Mouse (Mus musculus): ENCODE measurements around the gene Cbx5. TPM values are rescaled to one million over a fixed set of nuclear protein-coding genes. Genes with fewer than 3 reads are reported as not detected.

The Cbx5 gene
- polyA plus RNA-seq, 1 experiment = 226 TPM

GRCm38 (mm10) chr15:103237295-103237694, 2.3 kb downstream of the Cbx5 start:
- TF ChIP-seq CTCF (IDR thresholded peaks at IDR 0.05; ENCODE audit: control insufficient read depth, insufficient read depth, low read length) (no peak), POLR2A (IDR thresholded peaks at IDR 0.05; ENCODE audit: borderline replicate concordance, control insufficient read depth, low read depth, low read length) (no peak)
- no peaks in the 10 kb centered on the region for H3K4me1 ChIP-seq (ENCODE audit: control insufficient read depth, insufficient read depth, low read length)
- no peak overlapping the region for H3K27ac ChIP-seq (ENCODE audit: control insufficient read depth, insufficient read depth, low read depth, low read length, poor library complexity)
- H3K4me3 ChIP-seq (replicated peaks; ENCODE audit: control insufficient read depth, low read depth, low read length) = no peak overlapping the region
- WGBS = 69% methylated on average over 7 of the region's 7 CpGs

GRCm38 (mm10) chr15:103233119-103233518, 6.5 kb downstream of the Cbx5 start:
- 73% methylated on average over 2 of the region's 2 CpGs for WGBS
- TF ChIP-seq POLR2A (IDR thresholded peaks at IDR 0.05; ENCODE audit: borderline replicate concordance, control insufficient read depth, low read depth, low read length) (no peak), CTCF (IDR thresholded peaks at IDR 0.05; ENCODE audit: control insufficient read depth, insufficient read depth, low read length) (no peak)
- Histone ChIP-seq H3K4me1 (ENCODE audit: control insufficient read depth, insufficient read depth, low read length) (no peaks in the 10 kb centered on the region), H3K27ac (ENCODE audit: control insufficient read depth, insufficient read depth, low read depth, low read length, poor library complexity) (no peak overlapping the region), H3K4me3 (replicated peaks; ENCODE audit: control insufficient read depth, low read depth, low read length) (no peak overlapping the region)

GRCm38 (mm10) chr15:103228904-103229303, 10.7 kb downstream of the Cbx5 start:
- TF ChIP-seq POLR2A (IDR thresholded peaks at IDR 0.05; ENCODE audit: borderline replicate concordance, control insufficient read depth, low read depth, low read length) (no peak), CTCF (IDR thresholded peaks at IDR 0.05; ENCODE audit: control insufficient read depth, insufficient read depth, low read length) (no peak)
- Histone ChIP-seq H3K27ac (ENCODE audit: control insufficient read depth, insufficient read depth, low read depth, low read length, poor library complexity) (no peak overlapping the region), H3K4me3 (replicated peaks; ENCODE audit: control insufficient read depth, low read depth, low read length) (no peak overlapping the region), H3K4me1 (ENCODE audit: control insufficient read depth, insufficient read depth, low read length) (no peaks in the 10 kb centered on the region)
- WGBS = 74% methylated on average over 2 of the region's 2 CpGs

GRCm38 (mm10) chr15:103227572-103227971, 12.0 kb downstream of the Cbx5 start:
- H3K27ac ChIP-seq (ENCODE audit: control insufficient read depth, insufficient read depth, low read depth, low read length, poor library complexity) = no peak overlapping the region

GRCm38 (mm10) chr15:103227022-103227421, 12.6 kb downstream of the Cbx5 start:
- TF ChIP-seq CTCF (IDR thresholded peaks at IDR 0.05; ENCODE audit: control insufficient read depth, insufficient read depth, low read length) (no peak), POLR2A (IDR thresholded peaks at IDR 0.05; ENCODE audit: borderline replicate concordance, control insufficient read depth, low read depth, low read length) (no peak)
- Histone ChIP-seq H3K4me1 (ENCODE audit: control insufficient read depth, insufficient read depth, low read length) (no peaks in the 10 kb centered on the region), H3K4me3 (replicated peaks; ENCODE audit: control insufficient read depth, low read depth, low read length) (no peak overlapping the region), H3K27ac (ENCODE audit: control insufficient read depth, insufficient read depth, low read depth, low read length, poor library complexity) (no peak overlapping the region)
- WGBS = 92% methylated on average over 3 of the region's 3 CpGs

More at GRCm38 (mm10) chr15:103227572-103227971, 12.0 kb downstream of the Cbx5 start:
- TF ChIP-seq POLR2A (IDR thresholded peaks at IDR 0.05; ENCODE audit: borderline replicate concordance, control insufficient read depth, low read depth, low read length) (no peak), CTCF (IDR thresholded peaks at IDR 0.05; ENCODE audit: control insufficient read depth, insufficient read depth, low read length) (no peak)
- WGBS = 72% methylated on average over 2 of the region's 2 CpGs
- Histone ChIP-seq H3K4me1 (ENCODE audit: control insufficient read depth, insufficient read depth, low read length) (no peaks in the 10 kb centered on the region), H3K4me3 (replicated peaks; ENCODE audit: control insufficient read depth, low read depth, low read length) (no peak overlapping the region)

- Histone ChIP-seq H3K4me1 (ENCODE audit: control insufficient read depth, insufficient read depth, low read length) (no peaks in the 10 kb centered on the region), H3K4me3 (replicated peaks; ENCODE audit: control insufficient read depth, low read depth, low read length) (no peak overlapping the region), H3K27ac (ENCODE audit: control insufficient read depth, insufficient read depth, low read depth, low read length, poor library complexity) (no peak overlapping the region)
- WGBS = 84% methylated on average over 2 of the region's 2 CpGs
- TF ChIP-seq CTCF (IDR thresholded peaks at IDR 0.05; ENCODE audit: control insufficient read depth, insufficient read depth, low read length) (no peak), POLR2A (IDR thresholded peaks at IDR 0.05; ENCODE audit: borderline replicate concordance, control insufficient read depth, low read depth, low read length) (no peak)
These were observed 15.5 kb downstream of the Cbx5 start for GRCm38 (mm10) chr15:103224161-103224560.

GRCm38 (mm10) chr15:103221386-103221785, 18.2 kb downstream of the Cbx5 start:
- no peak overlapping the region for H3K27ac ChIP-seq (ENCODE audit: control insufficient read depth, insufficient read depth, low read depth, low read length, poor library complexity)
- TF ChIP-seq POLR2A (IDR thresholded peaks at IDR 0.05; ENCODE audit: borderline replicate concordance, control insufficient read depth, low read depth, low read length) (no peak), CTCF (IDR thresholded peaks at IDR 0.05; ENCODE audit: control insufficient read depth, insufficient read depth, low read length) (no peak)
- H3K4me3 ChIP-seq (replicated peaks; ENCODE audit: control insufficient read depth, low read depth, low read length) = no peak overlapping the region
- H3K4me1 ChIP-seq (ENCODE audit: control insufficient read depth, insufficient read depth, low read length) = no peaks in the 10 kb centered on the region
- 33% methylated on average over 1 of the region's 1 CpGs for WGBS

- TF ChIP-seq CTCF (IDR thresholded peaks at IDR 0.05; ENCODE audit: control insufficient read depth, insufficient read depth, low read length) = no peak
- no peak for TF ChIP-seq POLR2A (IDR thresholded peaks at IDR 0.05; ENCODE audit: borderline replicate concordance, control insufficient read depth, low read depth, low read length)
- no peaks in the 10 kb centered on the region for H3K4me1 ChIP-seq (ENCODE audit: control insufficient read depth, insufficient read depth, low read length)
- WGBS = 50% methylated on average over 3 of the region's 3 CpGs
- H3K4me3 ChIP-seq (replicated peaks; ENCODE audit: control insufficient read depth, low read depth, low read length) = no peak overlapping the region
- no peak overlapping the region for H3K27ac ChIP-seq (ENCODE audit: control insufficient read depth, insufficient read depth, low read depth, low read length, poor library complexity)
These were observed 18.8 kb downstream of the Cbx5 start for GRCm38 (mm10) chr15:103220785-103221184.

GRCm38 (mm10) chr15:103216052-103216451, 23.6 kb downstream of the Cbx5 start:
- TF ChIP-seq POLR2A (IDR thresholded peaks at IDR 0.05; ENCODE audit: borderline replicate concordance, control insufficient read depth, low read depth, low read length) = no peak
- no peak for TF ChIP-seq CTCF (IDR thresholded peaks at IDR 0.05; ENCODE audit: control insufficient read depth, insufficient read depth, low read length)
- Histone ChIP-seq H3K27ac (ENCODE audit: control insufficient read depth, insufficient read depth, low read depth, low read length, poor library complexity) (no peak overlapping the region), H3K4me1 (ENCODE audit: control insufficient read depth, insufficient read depth, low read length) (no peaks in the 10 kb centered on the region), H3K4me3 (replicated peaks; ENCODE audit: control insufficient read depth, low read depth, low read length) (no peak overlapping the region)
- 77% methylated on average over 2 of the region's 2 CpGs for WGBS

All from bone marrow, adult 2 months (tissue).